Mouse (Mus musculus): ENCODE data around the gene Aig1.

Gene Aig1

DNA sequence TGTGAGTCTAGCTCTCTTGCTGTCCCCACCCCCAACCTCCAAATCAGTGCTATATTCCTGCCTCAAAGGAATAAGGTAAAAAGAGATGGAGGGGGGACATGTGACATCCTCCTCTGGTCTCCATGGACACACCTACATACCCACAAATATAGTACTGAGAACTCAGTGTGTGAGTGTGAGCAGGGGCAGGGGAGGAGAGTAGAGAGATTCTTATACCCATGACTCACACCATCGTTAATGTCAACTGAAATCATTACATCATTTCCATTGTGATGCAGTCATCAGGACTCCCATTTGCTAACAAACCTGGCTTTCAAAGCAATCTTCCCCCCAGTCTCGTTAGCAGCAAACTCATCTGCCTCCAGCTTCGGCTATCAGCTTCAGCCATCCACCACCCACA, 92.8 kb downstream of the Aig1 start:
- no peak for DNase-seq (ENCODE audit: low spot score)

DNA sequence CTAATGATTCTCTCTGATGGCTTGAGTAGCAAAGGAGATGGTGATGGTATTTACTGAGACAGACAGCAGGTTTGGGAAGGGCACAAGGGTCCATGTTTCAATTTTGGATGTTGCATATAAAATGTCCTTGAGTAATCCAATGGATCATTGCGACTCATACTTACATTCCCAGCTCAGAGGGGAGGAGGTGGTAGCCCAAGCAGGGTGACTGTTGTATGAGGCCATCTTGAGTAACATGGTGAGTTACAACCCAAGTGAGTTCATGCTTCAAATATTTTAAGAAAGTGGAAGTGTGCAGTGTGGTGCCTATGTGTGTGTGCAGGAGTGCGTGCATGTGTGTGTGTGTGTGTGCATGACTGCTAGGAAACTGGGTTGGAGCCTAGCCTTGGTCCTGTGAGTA, 93.4 kb downstream of the Aig1 start:
- DNase-seq (ENCODE audit: low spot score), result no peak

DNA sequence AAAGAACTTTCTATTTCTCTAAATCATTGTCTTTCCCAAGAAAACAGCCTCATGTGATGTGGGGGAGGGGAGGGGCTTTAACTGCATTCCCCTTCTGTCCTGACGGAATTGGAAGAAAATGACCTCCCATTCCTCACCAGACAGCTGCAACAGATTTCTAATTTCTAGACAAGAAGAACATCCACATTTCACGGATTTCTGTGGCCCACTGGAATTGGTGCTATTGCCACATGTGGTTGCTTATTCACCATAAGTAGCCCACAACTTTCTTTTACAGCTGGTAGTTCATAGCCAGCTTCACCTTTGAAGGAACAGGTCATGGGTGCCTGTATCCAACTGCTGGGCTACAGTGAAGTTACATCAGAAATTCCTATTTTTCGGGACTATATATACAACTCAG, 93.9 kb downstream of the Aig1 start:
- DNase-seq (ENCODE audit: low spot score), result no peak

DNA sequence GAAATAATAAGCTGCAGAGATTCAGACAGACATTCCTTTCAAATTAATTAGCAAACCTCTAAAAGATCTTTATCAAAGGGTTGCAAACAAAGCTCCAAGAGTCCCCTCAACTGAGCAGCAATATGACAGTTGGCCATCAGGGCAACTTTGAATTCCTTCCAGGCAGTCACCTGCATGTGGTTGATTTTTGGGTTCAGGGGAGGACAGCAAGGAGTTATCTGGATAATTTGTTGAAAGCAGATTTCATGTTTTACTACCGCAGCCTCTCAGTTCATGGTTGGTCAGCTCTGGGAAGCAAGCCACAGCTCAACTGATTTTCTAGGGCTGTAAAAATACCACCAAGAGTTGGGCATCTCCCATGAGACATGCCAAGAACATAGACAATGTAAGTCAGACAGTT, 98.1 kb downstream of the Aig1 start:
- no peak for DNase-seq (ENCODE audit: low spot score)

DNA sequence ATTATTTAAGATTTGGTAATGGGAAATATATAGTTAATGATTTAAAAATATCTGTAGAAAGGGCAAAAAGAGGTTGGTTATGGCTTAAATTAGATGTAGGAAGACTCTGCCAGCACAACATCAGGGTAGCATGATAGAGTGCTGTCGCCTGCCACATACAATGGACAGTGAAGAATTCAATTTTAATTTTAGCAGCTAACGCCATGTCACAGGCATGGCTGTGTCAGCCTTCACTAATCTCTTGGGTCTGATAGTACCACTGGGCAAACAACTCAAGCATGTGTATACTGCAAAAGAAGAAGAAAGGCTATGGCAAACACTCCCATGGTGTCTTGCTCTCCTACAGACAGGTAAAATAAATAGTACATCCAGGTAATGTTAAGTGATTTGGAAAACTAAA, 99.0 kb downstream of the Aig1 start:
- no peak for DNase-seq (ENCODE audit: low spot score)

DNA sequence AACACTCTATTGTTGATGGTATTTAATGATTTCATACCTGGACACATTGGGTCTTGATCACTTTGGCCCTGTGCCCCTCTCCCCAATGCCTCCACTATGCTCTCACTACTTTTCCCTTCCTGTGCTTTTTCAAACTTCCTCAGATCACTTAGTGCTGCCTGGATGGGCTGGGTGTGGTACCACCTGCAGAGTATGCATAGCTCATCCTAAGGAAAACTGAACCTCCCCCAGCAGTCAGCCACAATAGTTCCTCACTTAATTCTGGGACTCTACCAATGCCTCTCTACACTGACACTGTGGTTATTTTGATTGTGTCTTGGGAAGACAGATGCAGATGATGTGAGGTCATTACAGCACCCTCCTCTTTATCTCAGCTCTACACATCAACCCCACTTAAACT, 99.9 kb downstream of the Aig1 start:
- DNase-seq (ENCODE audit: low spot score), result no peak

DNA sequence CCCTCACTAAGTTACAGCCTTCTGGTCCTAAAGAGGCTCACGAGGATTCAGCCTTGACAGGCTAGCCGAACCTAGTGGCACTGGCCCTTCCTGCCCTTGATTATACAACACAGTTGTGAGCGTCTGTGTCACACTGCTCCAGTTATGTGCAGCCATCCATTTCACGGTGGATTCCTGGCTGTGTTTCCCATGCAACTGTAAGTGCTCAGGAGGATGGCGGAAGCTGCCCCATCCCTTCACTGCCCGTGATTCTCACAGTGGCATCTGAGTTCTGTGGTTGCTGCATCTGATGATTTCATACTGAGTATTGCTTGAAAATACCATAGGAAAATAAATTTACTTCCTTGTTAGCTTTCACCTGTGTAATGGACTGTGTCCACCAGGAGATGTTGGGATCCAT, 101.7 kb downstream of the Aig1 start:
- no peak for DNase-seq (ENCODE audit: low spot score)

DNA sequence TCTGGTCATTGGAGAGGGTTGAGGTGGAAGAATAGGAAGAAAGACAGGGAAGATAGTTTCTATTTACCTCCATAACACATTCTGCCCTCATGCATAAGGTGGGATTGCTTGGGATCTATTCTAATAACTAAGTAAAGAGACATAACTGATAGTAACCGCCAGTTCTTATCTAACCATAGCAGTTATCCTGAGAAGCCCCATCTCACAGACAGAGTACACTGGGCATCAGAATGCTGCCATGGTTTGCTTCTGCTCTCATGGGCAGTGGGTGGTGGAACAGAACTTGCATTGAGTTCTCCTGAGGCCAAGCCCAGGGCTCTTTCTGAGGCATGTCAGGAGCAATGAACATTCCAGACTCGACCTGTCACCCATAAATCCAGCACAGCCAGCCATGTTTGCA, 105.6 kb downstream of the Aig1 start:
- DNase-seq (ENCODE audit: low spot score), result no peak

DNA sequence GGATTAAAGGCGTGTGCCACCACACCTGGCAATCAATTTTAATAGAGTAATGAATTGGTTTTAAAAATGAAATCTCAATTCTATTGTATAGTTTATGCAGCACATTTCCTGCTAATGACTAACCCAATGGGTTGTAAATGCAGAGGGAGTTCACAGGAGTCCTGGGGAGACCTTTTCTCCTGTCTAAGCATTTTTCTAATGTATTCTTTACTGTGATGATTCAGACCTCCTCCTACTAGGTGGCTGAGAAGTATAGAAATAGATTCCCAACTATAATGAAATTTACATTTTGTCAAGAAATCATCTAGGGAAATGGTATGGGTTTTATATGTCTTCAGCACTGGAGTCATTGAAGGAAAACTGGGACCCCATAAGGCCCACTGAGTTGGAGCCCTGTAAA, 114.1 kb downstream of the Aig1 start:
- no peak for DNase-seq (ENCODE audit: low spot score)

DNA sequence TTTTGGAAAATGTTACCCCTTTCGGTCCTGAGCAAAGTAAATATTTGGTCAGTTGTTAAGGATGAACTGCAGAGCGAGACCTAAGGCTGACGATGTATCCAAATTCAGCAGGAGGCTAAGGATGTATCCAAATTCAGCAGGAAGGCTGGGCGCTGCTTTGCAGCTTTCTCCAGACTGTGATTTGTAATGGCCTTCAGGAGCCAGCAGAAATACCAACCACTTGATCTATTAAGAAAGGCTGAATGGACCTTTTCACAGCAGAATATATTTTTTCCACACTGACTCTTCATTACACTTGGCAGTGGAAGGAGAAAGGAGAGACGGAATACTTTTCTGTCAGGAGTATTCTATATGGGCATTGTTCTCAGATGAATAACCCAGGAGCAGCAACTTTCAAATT, 115.0 kb downstream of the Aig1 start:
- no peak for DNase-seq (ENCODE audit: low spot score)

DNA sequence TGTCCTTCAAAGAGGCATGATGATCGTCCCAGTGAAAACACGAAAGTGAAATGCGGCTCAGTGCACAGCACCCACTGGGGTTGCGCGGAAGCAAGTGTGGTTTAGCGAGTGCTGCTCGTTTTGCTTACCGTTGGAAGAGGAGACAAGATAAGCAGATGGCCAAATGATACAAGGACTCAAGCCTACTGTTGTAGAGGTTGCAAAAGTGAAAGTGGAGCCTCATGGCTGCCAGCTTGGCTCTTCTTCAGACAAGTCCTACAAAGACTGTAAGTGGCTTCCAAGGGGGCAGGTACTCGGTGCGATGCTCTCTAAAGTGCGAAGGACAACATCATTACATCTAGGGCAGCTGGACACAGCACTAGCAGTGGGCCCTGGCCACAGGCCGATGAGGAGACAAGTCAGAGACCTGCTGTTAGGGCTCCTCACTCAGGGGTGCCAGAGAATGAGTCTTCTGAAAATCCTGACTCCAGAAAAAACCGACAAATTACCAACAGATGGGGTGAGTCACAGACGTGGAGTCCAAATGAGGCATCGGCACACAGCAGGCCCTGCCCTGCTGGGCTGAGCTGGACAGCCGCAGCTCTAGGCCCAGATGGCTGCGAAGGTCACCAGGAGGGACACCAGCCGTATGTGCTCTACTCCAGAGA, 129.2 kb downstream of the Aig1 start:
- no peak for DNase-seq (ENCODE audit: low spot score)

DNA sequence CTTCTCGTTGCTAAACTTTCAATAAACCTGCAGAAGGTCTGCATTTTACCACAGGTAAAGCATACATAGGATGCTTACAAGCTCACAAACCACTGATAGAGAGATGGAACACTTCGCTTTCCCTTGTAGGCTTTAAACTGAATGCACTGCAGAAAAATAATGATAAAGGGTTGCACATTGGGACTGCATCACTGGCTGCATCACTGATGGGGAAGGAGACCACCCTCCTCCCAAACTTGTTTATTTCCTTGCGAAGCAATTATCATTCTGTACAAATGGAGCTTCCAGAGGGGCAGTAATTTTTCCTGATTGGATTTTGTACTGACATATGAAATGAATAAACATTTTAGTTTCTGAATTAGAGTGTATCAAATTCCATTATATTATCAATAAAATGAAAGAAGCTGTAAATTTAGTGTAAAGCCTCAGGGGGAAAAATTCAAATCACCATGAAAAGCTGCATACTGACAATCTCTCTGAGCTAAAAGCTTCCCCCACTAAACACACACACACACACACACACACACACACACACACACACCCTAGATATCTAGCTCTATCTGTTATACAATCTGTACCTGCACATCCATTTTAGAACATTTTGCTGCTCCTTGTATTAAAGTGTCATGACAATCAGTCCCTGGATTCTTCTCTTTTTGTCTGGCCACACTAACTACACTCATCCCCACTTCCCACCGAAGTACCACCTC, 138.6 kb downstream of the Aig1 start:
- DNase-seq (ENCODE audit: low spot score), result no peak

DNA sequence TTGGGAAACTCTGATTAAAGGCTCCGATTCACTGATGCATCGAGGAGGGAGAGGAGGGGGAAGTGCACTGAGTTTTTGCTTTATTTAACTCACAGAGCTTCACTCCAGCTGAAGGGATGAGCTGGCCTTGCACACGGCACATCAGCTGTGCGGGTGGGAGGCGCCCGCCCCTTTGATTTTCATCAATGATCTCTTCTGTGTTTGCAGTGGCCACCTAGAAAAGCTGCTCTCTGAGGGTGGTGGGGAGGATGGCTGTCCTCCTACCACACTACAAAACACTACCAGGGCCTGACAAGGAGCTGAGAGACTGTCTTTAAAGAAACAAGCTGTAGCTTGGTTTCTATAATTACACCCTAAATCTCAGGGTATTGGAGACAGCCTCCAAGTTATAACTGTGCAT, 141.1 kb downstream of the Aig1 start:
- DNase-seq (ENCODE audit: low spot score), result no peak

DNA sequence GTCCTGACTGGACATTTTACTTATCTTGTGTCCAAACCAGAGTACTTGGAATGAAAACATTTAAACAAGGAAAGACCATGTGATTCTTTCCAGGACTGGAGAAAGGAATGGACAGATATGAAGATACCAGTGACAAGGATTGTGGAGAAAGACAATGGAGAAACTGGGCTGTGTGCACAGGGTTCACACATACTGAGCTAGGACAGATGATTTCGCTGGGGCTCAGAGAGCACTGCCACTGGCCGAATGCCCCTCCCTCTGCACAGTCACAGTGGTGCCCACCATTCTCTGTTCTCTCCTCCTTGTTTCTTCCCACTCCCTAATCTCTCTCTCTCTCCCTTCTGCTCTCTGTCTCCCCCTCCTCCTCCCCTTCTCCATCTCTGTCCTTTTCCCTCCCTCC, 142.6 kb downstream of the Aig1 start:
- no peak for DNase-seq (ENCODE audit: low spot score)

DNA sequence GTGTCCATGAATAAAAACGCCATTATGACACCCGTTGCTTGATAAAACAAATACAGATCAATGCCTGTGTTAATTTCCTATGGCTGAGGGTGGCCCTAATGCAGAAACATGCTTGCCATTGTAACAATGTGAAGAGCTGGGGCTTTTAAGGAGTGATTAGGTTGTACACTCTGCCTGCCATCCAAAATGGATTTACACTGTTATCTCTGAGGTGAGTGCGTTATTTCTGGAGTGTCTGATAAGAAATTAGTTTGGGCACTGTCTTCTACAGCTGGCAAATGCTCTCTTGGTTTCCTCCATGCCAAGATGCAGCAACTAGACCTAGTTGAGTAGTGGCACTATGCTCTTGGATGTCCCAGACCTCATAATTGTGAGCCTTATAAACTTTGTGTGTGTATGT, 143.5 kb downstream of the Aig1 start:
- no peak for DNase-seq (ENCODE audit: low spot score)

DNA sequence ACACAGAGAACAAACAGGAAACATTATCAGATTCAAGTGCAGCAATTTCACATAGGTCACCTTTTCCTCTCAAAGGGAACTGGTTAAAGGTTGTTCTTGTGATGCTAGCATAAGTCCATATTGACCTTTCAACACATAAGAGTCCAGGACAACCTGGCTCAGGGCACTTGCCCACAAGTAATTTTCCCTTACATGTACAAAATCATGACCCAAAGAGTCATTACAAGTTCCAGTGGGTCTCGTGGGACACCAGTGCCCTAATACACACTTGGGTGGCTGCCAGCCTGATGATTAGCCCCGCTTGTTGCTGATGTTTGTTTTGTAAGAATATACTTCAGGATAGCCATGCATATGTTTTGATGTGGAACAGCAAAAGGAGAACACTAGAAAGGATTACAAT, 152.6 kb downstream of the Aig1 start:
- no peak for DNase-seq (ENCODE audit: low spot score)

DNA sequence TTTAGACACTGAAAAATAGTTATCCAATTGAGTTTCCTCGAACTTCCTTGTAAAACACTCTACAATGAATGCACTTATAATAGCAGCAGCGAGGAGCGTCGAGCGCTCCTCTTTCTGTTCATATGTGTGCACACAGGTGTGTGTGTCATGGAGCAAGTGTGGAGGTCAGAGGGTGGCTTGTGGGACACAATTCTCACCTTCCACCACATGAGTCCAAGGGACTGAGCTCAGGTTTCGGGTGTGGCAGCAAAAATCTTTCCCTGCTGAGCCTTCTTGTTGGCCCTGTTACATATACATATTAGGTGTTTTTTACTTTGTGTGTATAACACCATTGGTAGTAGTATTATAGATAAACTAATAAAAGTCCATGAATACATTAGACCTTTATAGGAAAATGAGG, 153.2 kb downstream of the Aig1 start:
- DNase-seq (ENCODE audit: low spot score), result no peak

DNA sequence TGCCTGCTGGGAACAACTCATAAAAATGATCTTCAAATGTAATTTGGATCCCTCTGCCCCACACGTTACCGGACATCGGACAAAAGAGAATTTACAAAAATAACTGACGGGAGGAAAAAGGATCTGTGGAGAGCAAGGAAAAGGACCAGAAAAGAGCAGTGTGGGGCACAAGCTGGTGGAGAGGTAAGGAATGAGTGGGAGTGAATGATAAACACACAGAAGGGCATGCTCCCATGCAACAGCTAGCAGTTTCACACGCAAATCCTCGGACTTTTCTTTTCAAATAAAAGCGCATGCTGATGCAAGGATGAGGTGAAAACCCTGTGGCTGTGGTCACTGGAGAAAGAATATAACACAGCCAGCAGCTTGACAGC, 153.9 kb downstream of the Aig1 start:
- no peak for DNase-seq (ENCODE audit: low spot score)

DNA sequence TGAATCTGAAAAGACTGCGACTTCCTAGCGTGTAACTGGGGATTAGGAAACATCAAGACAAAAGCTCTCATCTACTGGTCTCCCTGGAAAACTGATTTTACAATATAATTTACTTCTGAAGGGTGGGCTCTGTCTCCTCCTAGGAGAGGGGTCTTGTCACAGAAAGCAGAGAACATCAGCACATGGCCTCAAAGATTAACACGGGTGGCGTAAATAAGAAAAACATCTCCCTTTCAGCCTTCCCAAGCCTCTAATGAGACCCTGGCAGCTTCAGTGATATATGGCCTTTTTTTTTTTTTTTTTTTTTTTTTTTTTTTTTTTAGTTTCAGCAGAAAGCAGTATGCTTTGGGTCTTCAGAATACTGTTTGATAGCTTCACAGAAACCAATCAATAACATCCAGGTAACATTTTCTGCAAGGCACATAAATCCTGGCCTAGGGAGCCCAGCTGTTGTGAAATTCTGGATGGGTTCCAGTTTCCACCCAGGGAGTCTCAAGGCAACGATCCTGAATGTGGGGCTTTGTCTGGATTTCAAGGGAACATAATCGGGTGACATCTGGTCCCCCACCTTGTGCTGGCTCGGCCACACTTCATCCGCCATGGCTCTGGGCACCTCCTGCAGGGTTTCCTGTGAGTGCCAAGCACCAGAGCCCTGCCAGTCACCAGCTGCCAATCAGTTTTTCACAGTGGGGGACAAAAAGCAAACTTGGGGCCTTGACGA, 154.4 kb downstream of the Aig1 start:
- no peak for DNase-seq (ENCODE audit: low spot score)

DNA sequence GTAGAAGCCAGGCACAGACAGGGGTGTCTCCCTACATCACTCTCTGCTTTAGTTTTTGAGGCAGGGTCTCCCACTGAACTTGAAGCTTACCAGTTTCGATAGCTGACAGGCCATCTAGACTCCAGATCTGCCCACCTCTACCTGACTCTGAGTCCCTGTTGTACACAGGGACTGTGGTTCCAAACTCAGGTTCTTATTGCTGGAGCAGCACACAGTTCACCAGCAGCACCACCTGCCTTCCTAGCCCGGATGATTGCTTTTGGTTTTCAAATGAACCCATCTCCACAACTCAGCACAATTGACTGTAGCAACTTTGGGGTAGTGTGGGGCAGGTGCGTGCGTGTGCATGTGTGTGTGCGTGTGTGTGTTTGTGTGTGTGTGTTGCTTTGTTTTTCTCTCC, 155.1 kb downstream of the Aig1 start:
- no peak for DNase-seq (ENCODE audit: low spot score)

DNA sequence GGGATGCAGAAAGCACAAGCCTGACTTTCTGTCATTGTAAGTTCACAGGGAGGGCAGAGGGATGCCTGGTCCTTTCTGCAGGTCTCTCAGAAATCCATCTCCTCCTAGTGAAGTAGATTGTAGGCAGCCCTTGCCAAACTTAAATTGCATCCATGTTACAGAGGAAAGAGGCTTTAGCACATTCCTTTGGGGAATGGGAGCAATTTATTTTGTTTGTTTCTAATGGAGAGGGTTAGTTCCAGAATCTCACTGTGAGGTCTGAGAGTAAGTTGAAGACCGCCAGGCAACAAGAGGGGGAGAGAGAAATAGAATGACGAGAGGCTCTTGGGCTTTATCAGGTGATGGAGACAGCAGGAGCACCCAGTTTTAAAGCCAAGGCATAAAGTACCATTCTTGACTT, 155.7 kb downstream of the Aig1 start:
- DNase-seq (ENCODE audit: low spot score), result no peak

DNA sequence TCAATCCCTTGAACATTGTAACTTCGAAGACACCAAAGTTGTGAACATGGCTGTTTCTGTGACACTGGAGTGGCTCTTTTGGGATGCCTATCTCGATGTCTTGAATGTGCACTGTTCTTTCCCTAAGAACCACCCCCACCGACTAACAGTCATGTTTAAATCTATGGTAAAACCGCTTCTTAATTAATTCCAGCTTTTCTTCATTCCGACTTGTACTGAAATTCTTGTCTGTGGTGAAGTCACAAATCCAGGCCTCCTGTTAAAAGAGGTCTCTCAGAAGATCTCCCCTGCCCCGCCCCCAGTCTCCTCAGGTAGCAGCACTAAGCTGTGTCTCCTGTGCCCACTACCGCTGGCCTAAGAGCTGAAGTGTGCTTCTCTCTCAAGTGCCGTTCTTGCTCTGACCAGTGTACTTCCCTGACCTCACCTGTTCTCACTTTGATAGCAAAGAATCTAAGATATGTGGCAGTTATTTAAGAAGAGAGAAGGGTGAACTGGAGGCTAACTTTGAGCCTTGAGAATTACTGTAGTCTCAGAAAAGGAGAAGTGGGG, 157.4 kb downstream of the Aig1 start:
- no peak for DNase-seq (ENCODE audit: low spot score)

DNA sequence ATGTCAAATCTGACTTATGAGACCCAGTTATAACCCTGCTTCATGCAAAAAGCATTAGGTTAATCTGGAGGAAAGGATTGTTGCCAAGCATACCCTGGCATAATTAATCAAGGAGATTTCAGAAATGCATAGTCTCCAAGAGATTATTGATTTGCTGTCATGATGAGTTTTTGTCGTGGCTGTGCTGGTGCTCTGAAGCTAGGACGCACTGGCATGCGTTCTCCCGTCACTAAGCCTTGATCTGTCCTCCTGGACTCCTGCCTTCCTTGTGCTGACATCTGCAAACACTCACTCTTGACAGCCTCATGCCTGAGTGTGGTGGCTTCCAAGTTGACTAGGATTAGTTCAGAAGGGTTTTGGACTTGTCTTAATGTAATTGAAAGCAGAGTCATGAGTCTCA, 163.0 kb downstream of the Aig1 start:
- no peak for DNase-seq (ENCODE audit: low spot score)
